Mouse (Mus musculus): ENCODE measurements around the gene Sbk2. TPM values are rescaled to one million over a fixed set of nuclear protein-coding genes. Genes with fewer than 3 reads are reported as not detected.

Gene Sbk2
- total RNA-seq, 2 experiments from 2014 or later: 4.2 to 11.6 TPM

- peak in 1 of 2 experiments; percentile 30 for DNase-seq
- intact Hi-C loops (cut with DNase I): no loop called here
These were observed 64.3 kb downstream of the Sbk2 start for GRCm38 (mm10) chr7:4899649-4900522.

DNA sequence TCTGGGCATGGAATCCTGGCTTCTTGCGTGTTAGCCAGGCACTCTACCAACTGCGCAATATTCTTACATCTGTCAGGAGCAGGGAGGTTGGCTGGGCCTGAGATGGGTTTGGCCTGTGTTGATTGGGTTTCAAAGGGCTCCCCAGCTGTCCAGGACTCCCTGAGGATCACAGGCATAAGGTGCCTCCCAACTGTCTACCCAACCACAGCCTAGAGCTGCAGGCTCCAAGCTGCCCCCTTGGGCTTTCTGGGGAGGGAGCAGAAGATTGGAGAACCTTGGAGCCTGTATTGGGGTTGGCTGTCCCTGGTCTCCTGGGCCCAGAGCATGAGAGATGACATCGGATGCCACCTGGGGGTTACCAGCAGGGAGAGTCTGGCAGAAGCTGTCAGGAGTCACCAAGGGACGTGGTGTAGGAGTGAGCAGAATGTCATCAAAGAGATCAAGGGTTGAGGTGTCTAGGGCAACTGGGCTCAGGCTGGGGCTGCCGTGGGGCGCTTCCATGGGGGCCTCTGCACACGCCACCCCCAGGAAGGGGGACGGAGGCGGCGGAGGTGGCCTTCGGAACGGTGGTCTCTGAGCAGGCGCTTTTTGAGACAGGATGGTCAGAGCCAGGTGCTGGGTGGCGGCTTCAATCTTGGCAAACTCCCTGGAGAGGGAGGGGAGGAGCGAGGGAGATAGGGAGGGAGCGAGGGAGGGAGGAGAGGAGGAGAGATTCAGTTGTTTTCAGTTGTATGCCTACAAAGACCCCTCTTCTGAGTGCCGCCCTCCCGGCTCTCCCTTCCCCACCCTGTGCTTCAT lies 65.2 kb downstream of the Sbk2 start:
- DNase-seq: no peak
- intact Hi-C loops (cut with DNase I): no loop called here

GRCm38 (mm10) chr7:4895186-4895585 lies 69.0 kb downstream of the Sbk2 start:
- intact Hi-C loops (cut with DNase I): no loop called here
- DNase-seq: no peak

Other genes with a start within 250 kb of the Sbk2 start
- gene Tmem150b, start 239.2 kb downstream of the Sbk2 start, total RNA-seq (2021): not detected
- gene Kmt5c, start 224.3 kb downstream of the Sbk2 start, total RNA-seq (2021): 10 to 100 TPM; 30.5 to 31.9 TPM
- 1 to 10 TPM; 5.2 to 7.0 TPM for gene Cox6b2, start 211.3 kb downstream of the Sbk2 start, total RNA-seq (2021)
- not detected for gene Fam71e2, start 193.1 kb downstream of the Sbk2 start, total RNA-seq (2021)
- under 1 TPM in 1 of 2 experiments, not detected in 1; 0.12 TPM for gene Il11, start 181.5 kb downstream of the Sbk2 start, total RNA-seq (2021)
- not detected for gene Tmem190, start 181.5 kb downstream of the Sbk2 start, total RNA-seq (2021)
- 1 to 10 TPM; 4.2 to 4.3 TPM for gene Tmem238, start 174.8 kb downstream of the Sbk2 start, total RNA-seq (2021)
- 100 to 1,000 TPM; 469 to 532 TPM for gene Rpl28, start 171.5 kb downstream of the Sbk2 start, total RNA-seq (2021)
- 100 to 1,000 TPM in 1 of 2 experiments, 10 to 100 TPM in 1; 97.9 to 112 TPM for gene Ube2s, start 151.8 kb downstream of the Sbk2 start, total RNA-seq (2021)
- under 1 TPM in 1 of 2 experiments, not detected in 1; 0.05 TPM for gene Shisa7, start 119.7 kb downstream of the Sbk2 start, total RNA-seq (2021)
- gene Isoc2b, start 94.1 kb downstream of the Sbk2 start, total RNA-seq (2021): 1 to 10 TPM; 3.1 to 4.2 TPM
- gene Isoc2a, start 87.3 kb downstream of the Sbk2 start, total RNA-seq (2021): 10 to 100 TPM; 22.9 to 27.0 TPM
- not detected for gene Gm36210, start 57.9 kb downstream of the Sbk2 start, total RNA-seq (2021)
- 1 to 10 TPM; 9.4 to 9.6 TPM for gene Zfp628, start 49.2 kb downstream of the Sbk2 start, total RNA-seq (2021)
- 1 to 10 TPM; 5.9 to 6.1 TPM for gene Nat14, start 42.4 kb downstream of the Sbk2 start, total RNA-seq (2021)
- 1 to 10 TPM; 7.8 TPM for gene Ssc5d, start 38.6 kb downstream of the Sbk2 start, total RNA-seq (2021)
- gene Sbk3, start 6.8 kb upstream of the Sbk2 start, total RNA-seq (2021): 10 to 100 TPM; 14.9 to 37.3 TPM
- gene Zfp579, start 31.8 kb upstream of the Sbk2 start, total RNA-seq (2021): 10 to 100 TPM; 14.3 to 18.1 TPM
- gene Zfp524, start 50.0 kb upstream of the Sbk2 start, total RNA-seq (2021): 1 to 10 TPM; 8.1 to 8.6 TPM
- gene Fiz1, start 50.3 kb upstream of the Sbk2 start, total RNA-seq (2021): 10 to 100 TPM; 17.0 to 20.2 TPM
- not detected for gene Gm44973, start 51.1 kb upstream of the Sbk2 start, total RNA-seq (2021)
- 10 to 100 TPM; 18.2 to 19.9 TPM for gene Zfp865, start 56.0 kb upstream of the Sbk2 start, total RNA-seq (2021)
- gene Ccdc106, start 56.1 kb upstream of the Sbk2 start, total RNA-seq (2021): under 1 TPM; 0.17 TPM
- not detected for gene 4632433K11Rik, start 69.7 kb upstream of the Sbk2 start, total RNA-seq (2021)
- gene Zfp784, start 74.0 kb upstream of the Sbk2 start, total RNA-seq (2021): 1 to 10 TPM; 5.0 to 6.6 TPM
- 1 to 10 TPM; 5.5 to 7.9 TPM for gene Zfp580, start 87.1 kb upstream of the Sbk2 start, total RNA-seq (2021)
- 10 to 100 TPM; 85.6 to 94.1 TPM for gene U2af2, start 97.7 kb upstream of the Sbk2 start, total RNA-seq (2021)
- 100 to 1,000 TPM; 181 TPM for gene Epn1, start 115.8 kb upstream of the Sbk2 start, total RNA-seq (2021)
- gene Rfpl4, start 152.5 kb upstream of the Sbk2 start, total RNA-seq (2021): not detected
- gene Rasl2-9, start 161.5 kb upstream of the Sbk2 start, total RNA-seq (2021): 1 to 10 TPM; 5.3 to 5.8 TPM
- gene Vmn1r55, start 185.3 kb upstream of the Sbk2 start, total RNA-seq (2021): not detected
- not detected for gene Vmn1r56, start 232.3 kb upstream of the Sbk2 start, total RNA-seq (2021)

Measured in heart, postnatal 14 days (tissue).